Mouse (Mus musculus) adrenal gland (tissue): Measurements from ENCODE around the gene Gm28043.
"Not testable (repeated sequence)": the region's sequence is repeated elsewhere in the genome, so short reads cannot be mapped to it uniquely, and the experiment has no call there.

Experiments
- intact Hi-C: fragments of 180-260 bp; cut with DNase I; formaldehyde crosslinking; loops from one replicate; pipeline ENCODE4 v1.15.1; 2025

Gene Gm28043

GRCm38 (mm10) chr17:29710562-29711044, 95.9 kb downstream of the Gm28043 start:
- intact Hi-C loops = no loop called here

GRCm38 (mm10) chr17:29711076-29711744, 96.5 kb downstream of the Gm28043 start:
- intact Hi-C loops = no loop called here

GRCm38 (mm10) chr17:29711745-29712431, 97.2 kb downstream of the Gm28043 start:
- intact Hi-C loops = no loop called here

GRCm38 (mm10) chr17:29712565-29712964, 97.9 kb downstream of the Gm28043 start:
- intact Hi-C loops = no loop called here

- intact Hi-C loops = not testable (repeated sequence)
Observed at GRCm38 (mm10) chr17:29713734-29714133, 99.1 kb downstream of the Gm28043 start.

- intact Hi-C loops = no loop called here
Observed at GRCm38 (mm10) chr17:29716732-29717445, 102.2 kb downstream of the Gm28043 start, which contains the start of gene Ccdc167. Gene Ccdc167 (minus strand): TSS chr17:29717044.

- intact Hi-C loops = no loop called here
Observed at GRCm38 (mm10) chr17:29718660-29719059, 104.0 kb downstream of the Gm28043 start.

GRCm38 (mm10) chr17:29719628-29720575, 105.2 kb downstream of the Gm28043 start:
- intact Hi-C loops = no loop called here

GRCm38 (mm10) chr17:29720755-29721365, 106.2 kb downstream of the Gm28043 start:
- intact Hi-C loops = no loop called here

GRCm38 (mm10) chr17:29724610-29725009, 109.9 kb downstream of the Gm28043 start:
- intact Hi-C loops = no loop called here

GRCm38 (mm10) chr17:29725027-29725620, 110.4 kb downstream of the Gm28043 start:
- intact Hi-C loops = no loop called here

- intact Hi-C loops = no loop called here
Observed at GRCm38 (mm10) chr17:29728082-29728481, 113.4 kb downstream of the Gm28043 start.

- intact Hi-C loops = no loop called here
Observed at GRCm38 (mm10) chr17:29730510-29731265, 116.0 kb downstream of the Gm28043 start.

GRCm38 (mm10) chr17:29731266-29731952, 116.7 kb downstream of the Gm28043 start:
- intact Hi-C loops = no loop called here

GRCm38 (mm10) chr17:29731953-29732325, 117.3 kb downstream of the Gm28043 start:
- intact Hi-C loops = no loop called here

GRCm38 (mm10) chr17:29732522-29732921, 117.8 kb downstream of the Gm28043 start:
- intact Hi-C loops = no loop called here

GRCm38 (mm10) chr17:29736448-29737014, 121.9 kb downstream of the Gm28043 start:
- intact Hi-C loops = no loop called here
